Mouse (Mus musculus) induced T-regulatory cell, adult 2 months (primary cell): ENCODE measurements around the gene Gfpt1.
A peak's percentile ranks its signal among the peaks of the same experiment; 100 is the strongest.

Experiments
- DNase-seq: peaks from one replicate; pipeline ENCODE4 v3.0.0-alpha.2; 2012; ENCODE audit warnings: low read depth

Gfpt1 gene

GRCm38 (mm10) chr6:87100297-87101020 lies 57.8 kb downstream of the Gfpt1 start:
- DNase-seq = no peak

GRCm38 (mm10) chr6:87101281-87101954 lies 58.8 kb downstream of the Gfpt1 start:
- DNase-seq = peak; percentile 88

- no peak for DNase-seq
These were observed 59.3 kb downstream of the Gfpt1 start for GRCm38 (mm10) chr6:87101955-87102353.

- no peak for DNase-seq
These were observed 59.8 kb downstream of the Gfpt1 start for GRCm38 (mm10) chr6:87102421-87102911.

- DNase-seq = no peak
These were observed 60.7 kb downstream of the Gfpt1 start for GRCm38 (mm10) chr6:87103314-87103713.

- no peak for DNase-seq
These were observed 61.6 kb downstream of the Gfpt1 start, which contains the start of gene D6Ertd527e for GRCm38 (mm10) chr6:87104123-87104796. Gene D6Ertd527e, plus strand, starts transcription at chr6:87104746.

- DNase-seq = no peak
These were observed 68.8 kb downstream of the Gfpt1 start for GRCm38 (mm10) chr6:87111493-87111892.

GRCm38 (mm10) chr6:87112125-87112524 lies 69.5 kb downstream of the Gfpt1 start:
- DNase-seq = no peak

- no peak for DNase-seq
These were observed 73.3 kb downstream of the Gfpt1 start for GRCm38 (mm10) chr6:87115981-87116380.

- DNase-seq = no peak
These were observed 74.0 kb downstream of the Gfpt1 start for GRCm38 (mm10) chr6:87116596-87116995.

GRCm38 (mm10) chr6:87119066-87119837 lies 76.6 kb downstream of the Gfpt1 start:
- peak; percentile 30 for DNase-seq

GRCm38 (mm10) chr6:87119975-87120374 lies 77.3 kb downstream of the Gfpt1 start:
- no peak for DNase-seq

- DNase-seq = peak; percentile 29
These were observed 78.0 kb downstream of the Gfpt1 start for GRCm38 (mm10) chr6:87120661-87121060.

- no peak for DNase-seq
These were observed 79.3 kb downstream of the Gfpt1 start for GRCm38 (mm10) chr6:87121961-87122360.

GRCm38 (mm10) chr6:87123406-87123805 lies 80.8 kb downstream of the Gfpt1 start:
- no peak for DNase-seq

- no peak for DNase-seq
These were observed 81.3 kb downstream of the Gfpt1 start for GRCm38 (mm10) chr6:87123973-87124372.

GRCm38 (mm10) chr6:87127049-87127753 lies 84.6 kb downstream of the Gfpt1 start:
- no peak for DNase-seq

- no peak for DNase-seq
These were observed 87.2 kb downstream of the Gfpt1 start for GRCm38 (mm10) chr6:87129861-87130260.

GRCm38 (mm10) chr6:87130628-87131027 lies 88.0 kb downstream of the Gfpt1 start:
- no peak for DNase-seq

GRCm38 (mm10) chr6:87131078-87131477 lies 88.4 kb downstream of the Gfpt1 start:
- no peak for DNase-seq

- DNase-seq = no peak
These were observed 90.9 kb downstream of the Gfpt1 start for GRCm38 (mm10) chr6:87133520-87133919.
